Mouse (Mus musculus) cerebellum, postnatal 4 days (tissue): ENCODE measurements around the gene Fam193a.

ENCODE experiments used
- DNase-seq, 2 experiments: peaks; one replicate each; pipeline ENCODE4 v3.0.0; 2022; ENCODE audit warnings: low spot score in 2 of 2, mixed read lengths in 1 of 2

Gene Fam193a

GRCm38 (mm10) chr5:34369341-34370021, at the start of gene Fam193a:
TSS of gene Fam193a (plus strand) at chr5:34369933.
- DNase-seq: peak; percentile 95 to 98

- DNase-seq: no peak
Observed at GRCm38 (mm10) chr5:34321236-34321635, 48.5 kb upstream of the Fam193a start.

GRCm38 (mm10) chr5:34325286-34325685, 44.4 kb upstream of the Fam193a start:
- DNase-seq: no peak

GRCm38 (mm10) chr5:34326249-34326691, 43.5 kb upstream of the Fam193a start:
- DNase-seq: no peak

GRCm38 (mm10) chr5:34326875-34327576, 42.7 kb upstream of the Fam193a start:
- DNase-seq: peak; percentile 26

- DNase-seq: no peak
Observed at GRCm38 (mm10) chr5:34330136-34330535, 39.6 kb upstream of the Fam193a start.

GRCm38 (mm10) chr5:34334081-34334480, 35.7 kb upstream of the Fam193a start:
- DNase-seq: no peak

- no peak for DNase-seq
Observed at GRCm38 (mm10) chr5:34335539-34336096, 34.1 kb upstream of the Fam193a start.

GRCm38 (mm10) chr5:34336097-34336774, 33.5 kb upstream of the Fam193a start, which contains the start of gene Rnf4:
TSS of gene Rnf4 (plus strand) at chr5:34336289.
- DNase-seq: peak; percentile 91 to 97

GRCm38 (mm10) chr5:34336775-34337450, 32.8 kb upstream of the Fam193a start:
- peak; percentile 24 to 46 for DNase-seq

- no peak for DNase-seq
Observed at GRCm38 (mm10) chr5:34340246-34340645, 29.5 kb upstream of the Fam193a start.

GRCm38 (mm10) chr5:34352084-34352631, 17.6 kb upstream of the Fam193a start:
- no peak for DNase-seq

- DNase-seq: no peak
Observed at GRCm38 (mm10) chr5:34360261-34360660, 9.5 kb upstream of the Fam193a start.

- no peak for DNase-seq
Observed at GRCm38 (mm10) chr5:34363115-34363514, 6.6 kb upstream of the Fam193a start.

- DNase-seq: no peak
Observed at GRCm38 (mm10) chr5:34368551-34369290, 1.0 kb upstream of the Fam193a start.

- peak; percentile 26 to 38 for DNase-seq
Observed at GRCm38 (mm10) chr5:34370022-34370823, 490 bp downstream of the Fam193a start.

- no peak for DNase-seq
Observed at GRCm38 (mm10) chr5:34370840-34371239, 1.1 kb downstream of the Fam193a start.

GRCm38 (mm10) chr5:34372141-34372540, 2.4 kb downstream of the Fam193a start:
- DNase-seq: no peak

GRCm38 (mm10) chr5:34372541-34372940, 2.8 kb downstream of the Fam193a start:
- DNase-seq: no peak

GRCm38 (mm10) chr5:34378787-34379186, 9.1 kb downstream of the Fam193a start:
- DNase-seq: no peak
